Mouse (Mus musculus) ovary, adult 10 weeks (tissue): Measurements from ENCODE around the gene Hacl1. TPM values are rescaled to one million over a fixed set of nuclear protein-coding genes. Genes with fewer than 3 reads are reported as not detected.

Source experiments
- polyA plus RNA-seq: library from polyadenylated mRNA; stranded (reverse); fragments of 350-450 nt; fragmentation: Illumina TruSeq; extraction: RNeasy Lipid Tissue Mini Kit (QIAGEN cat#74804); gene quantifications from one replicate; pipeline ENCODE4 v1.2.3, GENCODE M21; 2014

Gene Hacl1
- 11.9 TPM for polyA plus RNA-seq

DNA sequence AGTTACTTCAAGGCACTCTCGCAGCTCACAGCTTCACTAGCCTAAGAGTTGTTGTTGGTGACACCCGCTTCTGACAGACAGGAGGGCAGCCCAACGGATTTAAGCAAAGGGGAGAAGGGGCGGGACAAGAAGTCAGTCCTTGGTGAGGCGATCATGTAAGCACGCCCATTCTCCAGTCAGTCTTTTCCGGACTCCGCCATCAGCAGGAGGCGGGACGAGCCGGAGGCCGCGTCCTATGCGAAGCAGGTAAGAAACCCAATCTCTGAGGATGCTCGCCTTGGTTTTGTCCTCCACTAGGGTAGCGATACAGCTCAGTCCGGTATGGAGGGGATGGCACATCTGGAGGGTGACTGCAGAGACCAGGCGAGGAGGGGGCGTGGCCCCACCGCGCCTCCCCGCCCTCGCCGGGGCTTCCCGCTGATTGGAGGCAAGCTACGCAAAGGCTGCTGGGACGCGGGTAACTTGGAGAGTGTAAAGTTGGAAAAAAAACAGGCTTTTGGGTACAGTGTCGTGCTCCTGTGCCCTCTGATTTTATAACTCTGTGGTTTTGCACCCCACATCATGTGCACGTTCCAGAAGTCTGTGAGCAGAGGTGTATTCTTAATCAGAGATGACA lies at the start of gene Hacl1, which contains the start of gene Btd:
Gene Hacl1 (minus strand): TSS at position 397 of the 616 bp plus-strand sequence.
Gene Btd (plus strand): TSS at position 139 of the 616 bp plus-strand sequence.

DNA sequence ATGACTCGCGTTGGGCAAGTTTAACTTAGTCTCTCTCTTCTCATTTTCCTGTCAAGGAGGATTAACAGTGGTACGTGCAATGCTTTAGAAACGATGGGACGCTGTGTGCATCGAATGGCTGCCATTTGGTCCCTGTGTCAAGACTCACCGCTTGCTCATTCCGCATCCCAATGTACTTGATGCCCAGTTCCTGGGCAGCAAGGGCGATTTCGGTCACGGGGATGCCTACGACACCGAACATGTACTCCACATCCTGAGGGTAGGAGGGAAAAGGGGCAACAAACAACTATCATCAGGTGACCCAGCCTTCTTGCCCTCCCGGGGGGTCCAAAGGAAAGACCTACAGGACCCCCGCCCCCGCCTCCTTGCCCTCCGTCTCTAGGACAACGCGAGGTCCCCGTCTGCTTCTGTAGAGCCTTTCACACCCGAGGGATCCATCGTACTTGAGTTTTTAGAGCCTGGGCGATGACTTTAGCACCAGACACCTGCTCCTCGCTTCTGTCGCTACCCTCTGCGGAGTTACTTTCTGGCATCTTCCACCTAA lies 668 bp downstream of the Hacl1 start, which contains the start of gene Gm49387:
Gene Gm49387 (minus strand): TSS at position 533 of the 544 bp plus-strand sequence.

DNA sequence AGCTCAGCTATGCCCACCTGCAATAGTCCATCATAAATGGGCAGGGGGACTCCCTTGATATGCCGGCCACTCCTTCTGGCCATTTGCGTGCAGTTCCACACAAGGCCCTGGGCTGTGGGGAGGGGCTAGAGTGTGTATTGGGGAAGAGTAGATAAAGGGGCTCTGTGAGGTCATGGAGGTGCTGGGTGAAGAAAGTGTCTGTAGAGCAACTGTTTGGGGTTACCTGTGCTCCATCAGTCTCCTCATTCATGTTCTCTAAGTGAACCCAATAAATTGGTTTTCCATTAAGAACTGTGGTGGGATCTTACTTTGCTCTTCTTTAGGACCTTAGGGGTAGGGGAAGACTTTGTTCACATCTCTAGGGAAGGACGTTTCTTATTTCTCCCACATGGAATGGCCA lies 49.8 kb downstream of the Hacl1 start, which contains the start of gene Colq:
Gene Colq (minus strand): TSS at position 101 of the 400 bp plus-strand sequence.

Other genes with a start within 250 kb of the Hacl1 start
- 73.6 TPM for gene Sh3bp5, start 205.2 kb downstream of the Hacl1 start, polyA plus RNA-seq
- 44.0 TPM for gene Eaf1, start 146.9 kb downstream of the Hacl1 start, polyA plus RNA-seq
- 90.1 TPM for gene Mettl6, start 146.2 kb downstream of the Hacl1 start, polyA plus RNA-seq
- not detected for gene Colq, start 49.9 kb downstream of the Hacl1 start, polyA plus RNA-seq
- not detected for gene Gm49387, start 408 bp downstream of the Hacl1 start, polyA plus RNA-seq
- gene Btd, start 258 bp downstream of the Hacl1 start, polyA plus RNA-seq: 5.4 TPM
- 58.0 TPM for gene Ankrd28, start 189.4 kb upstream of the Hacl1 start, polyA plus RNA-seq